Mouse (Mus musculus) hindbrain, embryonic 16.5 days (tissue): Measurements from ENCODE around the gene Spata31d1a. TPM values are rescaled to one million over a fixed set of nuclear protein-coding genes. Genes with fewer than 3 reads are reported as not detected.

ENCODE experiments used
- ATAC-seq: fragments of 200-750 bp; cut with Nextera tagmentation; 2 replicates; pipeline ENCODE4 v1.8.0; 2017; ENCODE audit warnings: moderate TSS enrichment, moderate library complexity
- H3K27ac ChIP-seq: fragments of 300-500 bp; sonication (generic); 2 replicates; pipeline ENCODE4 v1.5.1; 2014; ENCODE audit warnings: low read depth, mild to moderate bottlenecking, control low read depth, low read length, moderate library complexity
- H3K27me3 ChIP-seq: fragments of 300-500 bp; sonication (generic); replicated peaks from 2 replicates; pipeline ENCODE4 v1.6.1; 2014; ENCODE audit warnings: low read length; ENCODE audit not compliant: control insufficient read depth, insufficient read depth
- H3K36me3 ChIP-seq: fragments of 300-500 bp; sonication (generic); 2 replicates; pipeline ENCODE4 v1.6.1; 2014; ENCODE audit warnings: mild to moderate bottlenecking, low read length, moderate library complexity, mixed read lengths; ENCODE audit not compliant: control insufficient read depth, insufficient read depth
- H3K4me1 ChIP-seq: fragments of 300-500 bp; sonication (generic); 2 replicates; pipeline ENCODE4 v1.6.1; 2014; ENCODE audit warnings: low read depth, low read length; ENCODE audit not compliant: control insufficient read depth, insufficient read depth
- H3K4me2 ChIP-seq: fragments of 300-500 bp; sonication (generic); 2 replicates; pipeline ENCODE4 v1.6.1; 2014; ENCODE audit warnings: mild to moderate bottlenecking, low read length, control low read depth, moderate library complexity
- H3K4me3 ChIP-seq: fragments of 300-500 bp; sonication (generic); 2 replicates; pipeline ENCODE4 v1.5.1; 2014; ENCODE audit warnings: mild to moderate bottlenecking, low read length, control low read depth, moderate library complexity
- H3K9ac ChIP-seq: fragments of 300-500 bp; sonication (generic); 2 replicates; pipeline ENCODE4 v1.6.1; 2014; ENCODE audit warnings: low read depth, mild to moderate bottlenecking, control low read depth, low read length, moderate library complexity
- H3K9me3 ChIP-seq: fragments of 300-500 bp; sonication (generic); 2 replicates; pipeline ENCODE4 v1.6.1; 2014; ENCODE audit warnings: mild to moderate bottlenecking, low read length, moderate library complexity; ENCODE audit not compliant: control insufficient read depth
- WGBS: fragments of 180-500 bp; shearing (Covaris S2); extraction: QIAGEN DNeasy Blood & Tissue Kit; methylation state at CpG from one replicate; pipeline ENCODE4 v1.1.7; 2014; 5-methylcytosine and 5-hydroxymethylcytosine counted together
- polyA plus RNA-seq: library from polyadenylated mRNA; unstranded; fragments of >200 nt; fragmentation: Nextera tagmentation; extraction: Ambion mirVana; gene quantifications from 2 replicates; pipeline ENCODE4 v1.2.1, GENCODE M21; 2015

Gene Spata31d1a
- polyA plus RNA-seq, result 0.12 TPM in 1 of 2 replicates, not detected in the other

- H3K27me3 ChIP-seq, result no peaks in the 10 kb centered on the region
- 90% methylated on average over 15 of the region's 15 CpGs for WGBS
- H3K4me3 ChIP-seq, result no peak within 1 kb of the TSS
- H3K9me3 ChIP-seq, result no peaks in the 10 kb centered on the region
- no peaks in the 10 kb centered on the region for H3K4me1 ChIP-seq
- H3K9ac ChIP-seq, result no peak within 1 kb of the TSS
- H3K4me2 ChIP-seq, result no peak within 1 kb of the TSS
- H3K27ac ChIP-seq, result no peak within 1 kb of the TSS
- H3K36me3 ChIP-seq, result no peaks in the 10 kb centered on the region
- no peak for ATAC-seq
These were observed at the start of gene Spata31d1a for GRCm38 (mm10) chr13:59710230-59710629. Gene Spata31d1a, minus strand, starts transcription at chr13:59710330.

GRCm38 (mm10) chr13:59756906-59757305 is 46.8 kb upstream of the Spata31d1a start:
- H3K27ac ChIP-seq, result no peak overlapping the region
- H3K4me3 ChIP-seq, result no peak overlapping the region
- no peak overlapping the region for H3K9ac ChIP-seq
- no peak overlapping the region for H3K4me2 ChIP-seq
- WGBS, result 92% methylated on average over 7 of the region's 7 CpGs
- peaks cover 15% of the 10 kb centered on the region for H3K36me3 ChIP-seq
- no peak for ATAC-seq
- no peaks in the 10 kb centered on the region for H3K4me1 ChIP-seq
- no peaks in the 10 kb centered on the region for H3K9me3 ChIP-seq
- no peaks in the 10 kb centered on the region for H3K27me3 ChIP-seq

GRCm38 (mm10) chr13:59750310-59750709 is 40.2 kb upstream of the Spata31d1a start:
- no peak for ATAC-seq
- Histone ChIP-seq H3K4me3 (no peak overlapping the region), H3K36me3 (peaks cover 6% of the 10 kb centered on the region), H3K9me3 (no peaks in the 10 kb centered on the region), H3K4me1 (no peaks in the 10 kb centered on the region), H3K4me2 (no peak overlapping the region), H3K27me3 (no peaks in the 10 kb centered on the region), H3K9ac (no peak overlapping the region), H3K27ac (no peak overlapping the region)
- WGBS, result 91% methylated on average over 12 of the region's 12 CpGs

GRCm38 (mm10) chr13:59746711-59747110 is 36.6 kb upstream of the Spata31d1a start, which contains the start of gene 1700014D04Rik:
Gene 1700014D04Rik, minus strand, starts transcription at chr13:59746752.
- Histone ChIP-seq H3K4me1 (no peaks in the 10 kb centered on the region), H3K27ac (no peak within 1 kb of the TSS), H3K4me2 (no peak within 1 kb of the TSS), H3K27me3 (no peaks in the 10 kb centered on the region), H3K36me3 (no peaks in the 10 kb centered on the region), H3K9ac (no peak within 1 kb of the TSS), H3K9me3 (no peaks in the 10 kb centered on the region), H3K4me3 (no peak within 1 kb of the TSS)
- ATAC-seq, result no peak
- 74% methylated on average over 9 of the region's 9 CpGs for WGBS

GRCm38 (mm10) chr13:59746164-59746563 is 36.0 kb upstream of the Spata31d1a start:
- no peaks in the 10 kb centered on the region for H3K36me3 ChIP-seq
- no peak for ATAC-seq
- H3K4me2 ChIP-seq, result no peak overlapping the region
- H3K4me1 ChIP-seq, result no peaks in the 10 kb centered on the region
- H3K4me3 ChIP-seq, result no peak overlapping the region
- no peaks in the 10 kb centered on the region for H3K9me3 ChIP-seq
- H3K27me3 ChIP-seq, result no peaks in the 10 kb centered on the region
- no peak overlapping the region for H3K27ac ChIP-seq
- WGBS, result 79% methylated on average over 6 of the region's 6 CpGs
- H3K9ac ChIP-seq, result no peak overlapping the region

GRCm38 (mm10) chr13:59745462-59745861 is 35.3 kb upstream of the Spata31d1a start:
- 89% methylated on average over 6 of the region's 6 CpGs for WGBS
- Histone ChIP-seq H3K4me1 (no peaks in the 10 kb centered on the region), H3K9me3 (no peaks in the 10 kb centered on the region), H3K4me3 (no peak overlapping the region), H3K27ac (no peak overlapping the region), H3K4me2 (no peak overlapping the region), H3K36me3 (no peaks in the 10 kb centered on the region), H3K9ac (no peak overlapping the region), H3K27me3 (no peaks in the 10 kb centered on the region)
- no peak for ATAC-seq

- Histone ChIP-seq H3K4me1 (no peaks in the 10 kb centered on the region), H3K27me3 (no peaks in the 10 kb centered on the region), H3K4me2 (no peak overlapping the region), H3K27ac (no peak overlapping the region), H3K9ac (no peak overlapping the region), H3K4me3 (no peak overlapping the region), H3K9me3 (no peaks in the 10 kb centered on the region), H3K36me3 (no peaks in the 10 kb centered on the region)
- WGBS, result 78% methylated on average over 10 of the region's 10 CpGs
- ATAC-seq, result no peak
These were observed 31.6 kb upstream of the Spata31d1a start for GRCm38 (mm10) chr13:59741697-59742096.

GRCm38 (mm10) chr13:59741096-59741495 is 31.0 kb upstream of the Spata31d1a start:
- WGBS, result 80% methylated on average over 11 of the region's 11 CpGs
- no peaks in the 10 kb centered on the region for H3K9me3 ChIP-seq
- H3K4me2 ChIP-seq, result no peak overlapping the region
- no peak for ATAC-seq
- H3K27me3 ChIP-seq, result no peaks in the 10 kb centered on the region
- H3K36me3 ChIP-seq, result no peaks in the 10 kb centered on the region
- no peak overlapping the region for H3K9ac ChIP-seq
- no peaks in the 10 kb centered on the region for H3K4me1 ChIP-seq
- H3K4me3 ChIP-seq, result no peak overlapping the region
- no peak overlapping the region for H3K27ac ChIP-seq

- 90% methylated on average over 4 of the region's 4 CpGs for WGBS
- H3K27me3 ChIP-seq, result no peaks in the 10 kb centered on the region
These were observed 29.3 kb upstream of the Spata31d1a start for GRCm38 (mm10) chr13:59739397-59739796.

GRCm38 (mm10) chr13:59738455-59738854 is 28.3 kb upstream of the Spata31d1a start:
- no peaks in the 10 kb centered on the region for H3K9me3 ChIP-seq
- H3K4me2 ChIP-seq, result no peak overlapping the region
- no peak for ATAC-seq
- no peaks in the 10 kb centered on the region for H3K4me1 ChIP-seq
- no peak overlapping the region for H3K27ac ChIP-seq
- no peak overlapping the region for H3K9ac ChIP-seq
- 83% methylated on average over 2 of the region's 2 CpGs for WGBS
- H3K4me3 ChIP-seq, result no peak overlapping the region
- H3K36me3 ChIP-seq, result no peaks in the 10 kb centered on the region
- H3K27me3 ChIP-seq, result no peaks in the 10 kb centered on the region

More at GRCm38 (mm10) chr13:59739397-59739796, 29.3 kb upstream of the Spata31d1a start:
- Histone ChIP-seq H3K9me3 (no peaks in the 10 kb centered on the region), H3K9ac (no peak overlapping the region), H3K4me2 (no peak overlapping the region), H3K4me3 (no peak overlapping the region), H3K27ac (no peak overlapping the region), H3K4me1 (no peaks in the 10 kb centered on the region), H3K36me3 (no peaks in the 10 kb centered on the region)
- ATAC-seq, result no peak
